Mouse (Mus musculus): ENCODE data around the gene Gm11114. TPM values are rescaled to one million over a fixed set of nuclear protein-coding genes. Genes with fewer than 3 reads are reported as not detected.

Gene Gm11114
- polyA plus RNA-seq, 1 experiment from 2014 or later, result not detected

Other genes starting within 250 kb of the Gm11114 start
- gene Tent5a, start 14.6 kb downstream of the Gm11114 start, polyA plus RNA-seq (2015; fragmentation: Nextera tagmentation; extraction: Ambion mirVana), result 17.4 and 17.6 TPM in 2 replicates